Mouse (Mus musculus): ENCODE data around the gene Nol4l.
"Not testable (repeated sequence)": the region's sequence is repeated elsewhere in the genome, so short reads cannot be mapped to it uniquely, and the experiment has no call there.

The Nol4l gene

GRCm38 (mm10) chr2:153512416-153513323 lies 17.1 kb downstream of the Nol4l start:
- no peak for DNase-seq (ENCODE audit: low read depth, low spot score)

- no peak for DNase-seq (ENCODE audit: low read depth, low spot score)
Measured at GRCm38 (mm10) chr2:153511562-153511961, 18.2 kb downstream of the Nol4l start.

- no peak for DNase-seq (ENCODE audit: low read depth, low spot score)
Measured at GRCm38 (mm10) chr2:153510136-153510535, 19.6 kb downstream of the Nol4l start.

- no peak for DNase-seq (ENCODE audit: low read depth, low spot score)
Measured at GRCm38 (mm10) chr2:153509211-153510029, 20.4 kb downstream of the Nol4l start.

GRCm38 (mm10) chr2:153508405-153508804 lies 21.4 kb downstream of the Nol4l start:
- no peak for DNase-seq (ENCODE audit: low read depth, low spot score)

GRCm38 (mm10) chr2:153507969-153508368 lies 21.8 kb downstream of the Nol4l start:
- no peak for DNase-seq (ENCODE audit: low read depth, low spot score)

GRCm38 (mm10) chr2:153506385-153506784 lies 23.4 kb downstream of the Nol4l start:
- DNase-seq (ENCODE audit: low read depth, low spot score), result no peak

- no peak for DNase-seq (ENCODE audit: low read depth, low spot score)
Measured at GRCm38 (mm10) chr2:153499154-153499553, 30.6 kb downstream of the Nol4l start.

- no peak for DNase-seq (ENCODE audit: low read depth, low spot score)
Measured at GRCm38 (mm10) chr2:153496898-153497297, 32.9 kb downstream of the Nol4l start.

GRCm38 (mm10) chr2:153496301-153496700 lies 33.5 kb downstream of the Nol4l start:
- DNase-seq (ENCODE audit: low read depth, low spot score), result no peak

GRCm38 (mm10) chr2:153495818-153496217 lies 34.0 kb downstream of the Nol4l start:
- no peak for DNase-seq (ENCODE audit: low read depth, low spot score)

- not testable (repeated sequence) for DNase-seq (ENCODE audit: low read depth, low spot score)
Measured at GRCm38 (mm10) chr2:153495391-153495790, 34.4 kb downstream of the Nol4l start.

- no peak for DNase-seq (ENCODE audit: low read depth, low spot score)
Measured at GRCm38 (mm10) chr2:153494293-153494811, 35.4 kb downstream of the Nol4l start.

- no peak for DNase-seq (ENCODE audit: low read depth, low spot score)
Measured at GRCm38 (mm10) chr2:153493781-153494292, 35.9 kb downstream of the Nol4l start.

GRCm38 (mm10) chr2:153493393-153493731 lies 36.4 kb downstream of the Nol4l start:
- no peak for DNase-seq (ENCODE audit: low read depth, low spot score)

GRCm38 (mm10) chr2:153492573-153493392 lies 37.0 kb downstream of the Nol4l start, which contains the start of gene 4930404H24Rik:
4930404H24Rik (plus strand) TSS chr2:153492790.
- peak; percentile 70 for DNase-seq (ENCODE audit: low read depth, low spot score)

- no peak for DNase-seq (ENCODE audit: low read depth, low spot score)
Measured at GRCm38 (mm10) chr2:153492179-153492517, 37.6 kb downstream of the Nol4l start.

- no peak for DNase-seq (ENCODE audit: low read depth, low spot score)
Measured at GRCm38 (mm10) chr2:153491512-153492178, 38.1 kb downstream of the Nol4l start.

- DNase-seq (ENCODE audit: low read depth, low spot score), result no peak
Measured at GRCm38 (mm10) chr2:153490940-153491339, 38.8 kb downstream of the Nol4l start.

GRCm38 (mm10) chr2:153490116-153490515 lies 39.7 kb downstream of the Nol4l start:
- no peak for DNase-seq (ENCODE audit: low read depth, low spot score)

GRCm38 (mm10) chr2:153484071-153484470 lies 45.7 kb downstream of the Nol4l start:
- DNase-seq (ENCODE audit: low read depth, low spot score), result no peak
